Mouse (Mus musculus) fat pad, adult 2 months (tissue): ENCODE results near the gene Gm8300.
"Not testable (repeated sequence)": the region's sequence is repeated elsewhere in the genome, so short reads cannot be mapped to it uniquely, and the experiment has no call there.

Experiments
- DNase-seq: peaks from one replicate; pipeline ENCODE4 v3.0.0-alpha.2; 2011; ENCODE audit warnings: low read depth, low spot score; ENCODE audit errors: extremely low read depth

The Gm8300 gene

GRCm38 (mm10) chr12:87514016-87514415 is at the start of gene Gm8300:
Gene Gm8300 (plus strand): TSS chr12:87514316.
- not testable (repeated sequence) for DNase-seq

GRCm38 (mm10) chr12:87464678-87465297 is 49.3 kb upstream of the Gm8300 start:
- no peak for DNase-seq

- no peak for DNase-seq
These were observed 43.6 kb upstream of the Gm8300 start for GRCm38 (mm10) chr12:87470263-87471136.

- DNase-seq: no peak
These were observed 42.6 kb upstream of the Gm8300 start for GRCm38 (mm10) chr12:87471421-87471963.

- DNase-seq: peak; percentile 61
These were observed 41.9 kb upstream of the Gm8300 start, which contains the start of gene Snw1 for GRCm38 (mm10) chr12:87471964-87472786. Gene Snw1 (minus strand): TSS chr12:87472274.

- DNase-seq: peak; percentile 85
These were observed 39.4 kb upstream of the Gm8300 start for GRCm38 (mm10) chr12:87474756-87475155.

GRCm38 (mm10) chr12:87482482-87482881 is 31.6 kb upstream of the Gm8300 start:
- not testable (repeated sequence) for DNase-seq

- DNase-seq: peak; percentile 90
These were observed 25.4 kb upstream of the Gm8300 start for GRCm38 (mm10) chr12:87488683-87489082.

GRCm38 (mm10) chr12:87494421-87494820 is 19.7 kb upstream of the Gm8300 start, which contains the start of gene Gm5788:
Gene Gm5788 (plus strand): TSS chr12:87494721.
- DNase-seq: not testable (repeated sequence)

GRCm38 (mm10) chr12:87519616-87520015 is 5.5 kb downstream of the Gm8300 start:
- not testable (repeated sequence) for DNase-seq

- no peak for DNase-seq
These were observed 29.8 kb downstream of the Gm8300 start for GRCm38 (mm10) chr12:87543927-87544326.

GRCm38 (mm10) chr12:87550628-87551027 is 36.5 kb downstream of the Gm8300 start:
- DNase-seq: not testable (repeated sequence)
